Mouse (Mus musculus) B cell, adult 2 months (primary cell): ENCODE data around the gene Lhfpl2.

ENCODE experiments used
- DNase-seq, 2 experiments: peaks; one replicate each; pipeline ENCODE4 v3.0.0; 2022

Lhfpl2 gene

DNA sequence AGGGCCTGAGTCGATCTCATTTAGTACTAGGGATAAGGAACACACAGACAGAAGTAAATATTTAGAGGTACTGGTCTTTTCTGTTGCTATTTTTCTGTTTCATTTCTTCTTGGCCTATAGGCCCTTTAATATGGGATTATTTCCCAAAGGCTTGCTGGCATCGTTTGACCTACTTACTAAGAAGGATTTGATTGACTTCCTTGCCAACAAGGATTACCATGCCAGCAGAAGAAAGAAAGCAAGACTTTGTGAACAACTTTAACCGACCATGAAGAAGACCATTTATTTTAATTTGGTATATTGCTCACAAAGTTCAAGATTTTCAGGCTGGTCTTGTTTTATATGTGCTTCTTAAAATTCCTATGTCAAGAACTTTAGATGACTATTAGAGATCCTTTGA, 42.8 kb downstream of the Lhfpl2 start:
- no peak for DNase-seq

DNA sequence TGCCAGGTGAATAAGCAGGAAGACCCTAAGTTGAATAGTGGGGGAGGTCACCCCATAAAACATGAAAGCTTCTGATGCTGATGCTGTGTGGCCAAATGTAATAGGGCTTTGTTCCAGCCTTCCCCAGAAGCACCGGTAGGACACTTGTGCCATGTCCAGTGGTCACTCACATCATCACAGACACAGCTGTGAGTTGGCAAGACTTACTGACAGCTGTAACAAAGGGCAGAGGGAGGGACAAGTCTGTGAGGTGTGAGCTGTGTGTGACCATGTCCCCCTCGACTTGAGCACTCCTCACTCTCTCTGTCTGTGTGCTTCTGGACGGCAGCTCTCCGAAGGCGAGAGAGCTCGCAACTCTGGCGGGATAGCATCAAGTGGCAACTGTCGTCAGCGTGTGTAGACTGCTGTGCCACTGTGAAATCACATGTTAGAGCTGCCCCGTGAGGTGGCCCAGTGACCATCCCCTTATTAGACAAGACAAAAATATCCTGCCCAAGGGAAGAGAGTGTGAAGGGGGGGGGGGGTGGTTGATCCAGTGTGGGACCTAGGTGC, 43.5 kb downstream of the Lhfpl2 start:
- DNase-seq: no peak

DNA sequence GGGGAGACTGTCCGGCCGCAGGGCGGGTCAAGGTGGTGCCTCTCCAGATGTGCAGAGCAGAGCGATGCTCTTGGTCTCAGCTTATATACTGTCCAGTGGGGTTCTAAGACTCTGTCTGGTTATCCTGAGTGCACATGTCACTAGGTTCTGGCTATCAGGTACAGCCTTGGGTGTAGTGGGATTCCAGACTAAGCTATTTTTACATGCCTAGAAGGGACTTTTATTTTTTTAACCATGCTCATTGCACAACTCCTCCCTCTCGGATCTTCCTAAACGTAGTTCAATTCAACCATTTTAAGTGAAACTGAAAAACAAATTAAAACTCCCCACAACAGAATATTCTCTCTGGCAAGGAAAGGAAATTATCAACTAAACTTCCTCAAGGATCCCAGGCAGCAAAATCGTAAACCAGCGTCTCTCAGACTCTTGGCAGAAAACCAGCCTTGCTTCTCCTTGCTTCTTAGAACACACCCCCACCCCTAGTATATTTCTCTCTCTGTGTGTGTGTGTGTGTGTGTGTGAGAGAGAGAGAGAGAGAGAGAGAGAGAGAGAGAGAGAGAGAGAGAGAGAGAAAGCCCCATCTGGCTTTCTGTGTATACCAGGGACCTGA, 47.4 kb downstream of the Lhfpl2 start:
- no peak for DNase-seq

DNA sequence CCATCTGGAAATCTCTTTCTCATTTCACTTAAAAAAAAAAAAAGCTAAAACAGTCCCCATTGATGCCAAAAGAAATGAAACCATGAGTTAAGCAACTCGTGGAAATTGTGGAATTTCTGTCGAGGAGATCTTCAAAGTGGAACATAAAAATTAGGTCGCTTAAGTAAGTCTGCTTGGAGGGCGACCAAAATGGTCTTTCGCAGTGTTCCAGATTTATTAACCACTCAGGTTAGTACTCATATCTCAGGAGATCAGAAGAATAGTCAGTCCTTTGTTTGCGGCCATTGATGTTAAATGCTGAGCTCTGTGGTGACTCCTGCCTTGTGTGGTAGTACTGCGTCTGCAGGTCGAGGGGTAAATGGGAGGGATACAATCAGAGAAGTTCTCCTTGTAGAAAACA, 48.8 kb downstream of the Lhfpl2 start:
- no peak for DNase-seq

DNA sequence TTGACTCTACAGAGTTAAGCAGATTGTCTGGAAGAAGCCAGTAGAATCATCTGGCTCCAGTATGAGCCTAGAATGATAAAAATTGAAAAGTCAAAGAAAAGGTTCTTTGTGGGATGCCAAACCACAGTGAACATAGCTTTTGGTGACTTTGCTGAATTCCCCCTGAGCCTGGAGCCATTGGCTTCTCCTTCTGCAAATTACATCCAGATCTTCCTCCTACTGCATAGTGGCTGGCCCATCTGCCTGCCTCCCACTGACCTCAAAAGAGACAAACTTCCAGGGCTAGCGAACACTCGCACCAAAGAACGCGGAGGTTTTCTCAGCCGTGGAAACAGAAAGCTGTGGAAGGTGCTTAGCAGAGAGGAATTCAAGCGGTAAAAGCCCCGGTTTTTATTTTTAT, 49.4 kb downstream of the Lhfpl2 start:
- no peak for DNase-seq

DNA sequence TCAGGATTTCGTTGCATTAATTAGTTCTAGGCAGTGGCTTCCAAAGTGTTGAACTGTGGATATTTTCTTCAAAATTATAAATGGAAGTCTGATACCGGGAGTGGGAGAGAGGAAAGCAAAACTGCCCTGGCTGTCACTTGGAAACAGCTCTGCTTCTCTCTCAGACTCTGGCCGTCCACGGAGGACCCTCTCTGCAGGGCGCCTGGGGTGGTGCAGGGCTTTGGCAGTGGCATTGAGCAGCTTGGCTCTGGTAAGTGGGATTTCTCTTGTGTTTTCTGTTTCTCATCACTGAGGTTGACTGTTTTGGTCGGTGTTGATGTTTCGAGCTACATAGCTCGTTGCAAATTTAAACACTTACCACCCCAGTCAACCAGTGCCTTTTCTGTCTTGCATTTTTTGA, 53.0 kb downstream of the Lhfpl2 start:
- DNase-seq: no peak

DNA sequence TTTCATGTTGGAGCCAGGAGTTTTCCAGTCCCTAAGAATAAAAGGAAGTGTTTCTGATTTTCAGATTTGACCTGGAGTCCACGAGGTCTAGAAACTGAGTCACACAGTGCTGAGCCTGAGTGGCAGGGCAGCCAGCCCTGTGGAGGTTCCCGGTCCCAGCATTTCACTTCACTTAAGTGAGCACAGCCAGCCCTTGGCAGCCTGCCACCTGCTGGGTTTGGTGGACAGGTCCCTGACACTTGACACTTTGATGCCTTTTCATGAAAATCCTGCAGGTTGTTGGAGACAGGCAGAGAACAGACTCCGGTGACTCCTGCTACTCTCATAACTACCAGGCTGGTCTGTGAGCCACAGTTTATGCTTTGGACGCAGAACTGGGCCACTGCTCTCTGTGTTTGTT, 57.9 kb downstream of the Lhfpl2 start:
- no peak for DNase-seq

DNA sequence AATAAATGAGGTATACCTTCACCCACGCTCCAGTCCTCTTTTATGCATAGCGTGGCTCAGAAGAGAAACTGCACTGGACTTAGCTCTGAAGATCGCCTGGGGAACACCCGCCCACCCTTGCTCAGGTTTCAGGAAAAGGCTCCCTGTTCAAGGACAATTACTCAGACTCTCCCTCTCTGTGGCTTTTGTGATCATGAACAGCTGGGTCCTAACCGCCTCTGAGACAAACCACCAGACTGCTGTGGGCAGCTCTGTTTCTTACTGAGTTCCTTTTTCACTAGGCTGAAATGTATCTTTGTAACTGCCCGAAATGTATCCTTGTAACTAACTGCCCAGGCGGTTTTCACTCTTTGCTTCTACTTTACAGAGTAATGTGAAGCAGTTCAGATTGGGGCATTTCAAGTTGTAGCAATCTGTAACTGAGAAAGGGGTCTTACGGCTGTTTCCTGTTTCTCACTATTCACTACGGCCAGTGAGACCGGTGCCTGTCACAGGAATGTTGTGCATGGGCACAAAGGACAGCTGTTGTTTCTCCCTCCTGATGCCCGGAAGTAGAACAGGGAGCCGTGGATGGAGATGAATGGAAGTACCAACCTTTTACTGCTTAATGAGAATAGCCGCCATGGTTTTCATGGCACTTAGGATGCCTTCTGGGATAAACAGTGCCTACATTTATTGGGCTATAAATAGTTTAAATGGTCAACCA, 59.3 kb downstream of the Lhfpl2 start:
- DNase-seq: peak in 1 of 2 experiments; percentile 6

DNA sequence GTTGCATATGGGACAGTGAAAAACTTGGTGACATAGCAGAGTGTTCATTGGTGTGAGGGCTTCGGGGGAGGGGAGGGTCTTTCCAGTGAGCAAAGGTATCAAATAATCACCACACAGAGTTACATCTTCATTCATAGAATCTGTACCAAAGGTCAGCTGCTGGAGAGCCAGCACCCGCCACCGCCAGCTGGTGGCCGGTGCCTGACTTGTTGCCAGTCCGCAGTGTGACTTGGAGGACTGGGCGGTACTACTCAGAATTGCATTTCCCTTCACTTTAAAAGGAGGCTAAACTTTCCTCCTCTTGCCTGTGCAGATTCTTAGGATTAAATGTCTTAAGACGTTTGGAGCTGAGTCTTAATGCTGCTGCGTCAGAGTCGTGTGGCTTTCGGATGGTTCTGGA, 59.9 kb downstream of the Lhfpl2 start:
- DNase-seq: no peak

DNA sequence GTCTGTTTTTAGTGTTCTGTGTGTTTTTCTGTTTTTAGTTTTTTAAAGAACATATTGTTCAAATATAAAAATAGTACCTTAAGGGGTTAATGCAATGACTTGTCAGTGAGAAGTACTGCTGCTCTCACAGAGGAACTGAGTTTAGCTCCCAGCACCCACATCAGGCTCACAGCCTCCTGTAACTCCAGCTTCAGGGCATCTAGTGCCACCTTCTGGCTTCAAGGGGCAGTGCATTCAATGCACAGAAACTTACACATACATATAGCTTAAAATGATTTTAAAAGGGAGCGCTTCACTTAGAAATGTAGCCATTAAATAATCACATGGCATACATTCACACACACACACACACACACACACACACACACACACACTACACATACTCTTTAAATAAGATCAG, 60.5 kb downstream of the Lhfpl2 start:
- no peak for DNase-seq

DNA sequence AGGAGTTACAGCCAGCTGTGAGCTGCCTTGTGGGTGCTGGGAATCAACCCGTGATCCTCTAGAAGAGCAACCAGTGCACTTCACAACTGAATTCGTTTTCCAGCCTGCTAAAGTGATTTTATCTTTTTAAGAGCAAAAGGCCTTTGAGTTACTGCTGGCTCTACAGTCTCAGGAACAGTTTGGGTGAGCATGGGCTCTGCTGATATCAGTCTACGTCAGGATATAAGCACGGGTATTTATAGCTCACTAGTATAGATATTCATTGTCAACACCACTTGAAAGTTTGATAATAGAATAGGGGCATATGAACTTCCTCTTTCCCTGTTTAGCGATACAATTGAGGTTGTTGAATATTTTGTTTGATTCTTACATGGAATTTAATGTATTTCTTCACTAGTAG, 61.7 kb downstream of the Lhfpl2 start:
- DNase-seq: no peak

DNA sequence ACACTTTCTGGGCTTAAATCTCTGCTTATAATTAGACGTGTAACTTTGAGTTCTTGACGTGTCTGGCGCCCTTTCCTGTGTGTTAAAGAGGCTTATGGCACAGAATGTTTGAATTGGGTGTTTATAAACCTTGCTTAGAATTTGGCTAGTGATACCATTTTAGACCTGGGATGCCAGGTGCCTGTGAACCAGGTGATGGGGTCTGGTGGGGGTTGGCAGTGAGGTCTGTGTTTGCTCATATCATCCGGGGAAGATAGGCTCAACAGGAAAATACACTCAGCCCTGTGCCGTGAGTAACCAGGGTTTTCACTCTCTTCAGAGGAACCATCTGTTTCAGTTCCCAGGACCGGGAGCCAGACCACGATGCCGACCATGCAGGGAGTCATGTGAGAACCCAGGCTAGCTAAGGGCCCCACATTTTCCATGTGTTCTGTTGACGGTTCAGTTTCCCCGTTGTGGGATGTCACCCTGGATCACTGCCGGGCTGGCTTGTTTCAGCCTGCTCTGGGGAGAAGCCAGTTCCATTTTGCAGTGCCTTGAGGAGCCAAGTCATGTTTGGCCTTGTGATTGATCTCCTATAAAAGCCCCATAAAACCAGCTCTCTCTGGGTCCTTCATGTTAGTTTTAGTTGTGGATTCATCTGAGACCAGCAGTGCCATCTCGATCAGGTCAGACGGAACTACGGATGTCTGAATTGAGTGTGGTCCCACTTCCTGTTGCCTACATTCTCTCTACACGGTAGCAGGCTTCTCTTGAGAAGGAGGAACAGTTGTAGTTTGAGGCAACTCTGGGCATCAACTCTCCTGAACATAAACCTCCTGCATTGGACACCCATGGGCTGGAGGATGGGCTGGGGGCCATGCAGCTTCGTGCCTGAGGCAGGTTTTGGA, 65.4 kb downstream of the Lhfpl2 start:
- no peak for DNase-seq

DNA sequence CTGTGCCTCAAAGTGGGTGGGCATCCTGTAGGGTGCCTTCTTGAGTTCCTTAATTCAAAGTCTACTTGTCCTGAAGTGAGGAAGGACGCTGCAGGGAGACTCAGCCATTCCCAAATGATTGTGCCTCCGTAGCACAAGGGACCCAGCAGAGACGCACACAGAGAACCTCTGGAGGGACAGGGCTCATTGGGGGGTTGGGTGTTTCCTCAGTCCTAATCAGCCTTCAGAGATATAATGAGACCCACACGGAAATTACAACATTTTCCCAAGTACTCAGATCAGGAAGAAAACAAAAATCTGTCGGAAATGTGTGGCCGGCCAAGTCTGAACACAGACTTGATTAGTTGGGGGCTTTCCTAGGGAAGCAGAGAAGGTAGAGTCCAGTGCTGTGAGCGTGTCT, 72.8 kb downstream of the Lhfpl2 start:
- no peak for DNase-seq

DNA sequence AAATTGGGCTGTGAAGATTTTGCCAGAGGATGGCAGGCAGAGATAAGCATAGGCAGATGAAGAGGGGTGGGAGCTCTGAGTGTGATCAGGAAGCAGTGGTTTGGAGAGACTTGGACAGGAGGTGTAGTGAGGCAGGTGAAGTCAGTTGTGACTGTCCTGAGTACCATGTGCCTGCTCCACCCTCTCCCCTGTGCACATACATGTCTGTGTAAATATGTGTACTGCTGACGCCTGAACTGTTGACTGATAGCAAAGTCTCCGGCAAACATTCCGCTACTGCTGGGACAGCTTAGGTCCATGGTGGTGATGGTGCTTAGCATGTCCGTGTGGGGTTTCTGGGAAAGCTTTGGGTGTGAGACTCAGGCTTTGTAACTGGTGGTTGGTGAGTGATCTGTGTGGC, 73.5 kb downstream of the Lhfpl2 start:
- no peak for DNase-seq

DNA sequence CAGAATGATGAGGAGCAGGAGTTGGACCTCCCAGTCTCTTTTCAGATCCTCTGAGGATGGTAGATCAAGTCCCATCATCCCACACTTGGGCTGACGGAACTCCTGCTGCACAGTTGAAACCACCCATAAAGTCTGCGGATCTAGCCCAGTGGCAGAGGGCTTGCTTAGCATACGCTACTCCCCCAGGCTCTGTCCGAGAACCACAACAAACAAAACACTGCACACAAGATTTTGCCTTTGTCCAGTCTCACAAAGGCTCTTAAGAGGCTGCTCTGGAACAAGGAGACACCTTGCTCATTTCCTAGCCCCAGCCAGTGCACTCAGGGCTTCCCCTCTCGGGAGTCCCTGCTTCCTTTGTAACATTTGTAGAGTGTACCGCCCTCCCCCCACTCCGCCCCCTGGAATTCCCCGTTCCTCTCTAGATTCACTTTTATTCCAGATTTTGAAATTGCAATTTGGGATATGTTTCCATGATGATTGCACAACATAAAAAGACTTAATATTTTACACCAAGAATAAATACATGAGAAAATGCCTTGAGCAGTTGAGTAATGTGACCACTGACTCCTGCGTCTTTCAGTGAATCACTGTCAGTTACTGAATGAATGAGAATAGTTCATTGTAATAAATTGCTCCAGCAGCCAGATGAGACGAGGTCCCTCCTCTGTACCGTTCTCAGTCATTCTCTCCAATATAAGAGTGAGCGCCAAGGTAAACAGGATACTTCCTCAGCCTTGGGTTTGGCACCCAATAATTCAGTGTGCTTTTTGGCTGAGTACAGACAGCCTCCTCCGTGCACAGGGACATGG, 74.8 kb downstream of the Lhfpl2 start:
- DNase-seq: no peak

DNA sequence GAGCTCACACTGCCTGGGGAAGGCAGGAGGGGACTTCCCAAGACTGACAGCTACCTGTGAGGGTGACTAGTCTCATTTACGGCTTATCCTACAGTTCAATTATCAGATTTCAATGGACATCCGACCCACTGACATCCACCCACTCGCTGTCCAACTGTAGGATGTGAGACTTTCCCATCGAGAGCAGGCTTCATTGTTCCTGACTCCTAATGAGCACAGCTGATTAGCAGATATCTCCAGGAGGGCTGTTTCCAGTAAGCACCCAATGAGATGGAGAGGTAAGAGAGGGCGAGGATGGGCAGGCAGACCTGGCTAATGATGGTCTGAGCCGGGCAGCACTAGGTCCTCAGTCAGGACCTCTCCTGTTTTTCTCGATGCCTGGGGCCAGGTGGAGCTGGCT, 77.0 kb downstream of the Lhfpl2 start:
- no peak for DNase-seq

DNA sequence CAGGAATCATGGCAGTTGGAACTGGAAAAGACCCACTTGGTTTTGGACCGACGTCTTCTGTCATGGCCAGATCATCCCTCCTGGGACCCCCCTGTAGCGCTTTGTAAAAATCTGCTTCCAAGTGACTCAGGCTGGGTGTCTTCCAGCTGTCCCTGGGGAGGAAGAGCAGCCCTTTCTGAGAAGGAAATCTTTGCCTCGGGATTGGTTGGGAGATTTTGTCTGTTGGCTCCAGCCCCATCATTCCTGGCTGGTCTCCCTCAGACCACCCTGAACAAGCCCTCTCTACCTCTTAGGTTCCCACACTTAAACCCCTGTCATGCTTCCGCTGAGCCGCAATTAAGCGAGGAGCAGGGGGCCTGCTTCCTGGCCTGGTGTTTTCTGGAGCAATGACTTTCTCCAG, 77.6 kb downstream of the Lhfpl2 start:
- DNase-seq: no peak

DNA sequence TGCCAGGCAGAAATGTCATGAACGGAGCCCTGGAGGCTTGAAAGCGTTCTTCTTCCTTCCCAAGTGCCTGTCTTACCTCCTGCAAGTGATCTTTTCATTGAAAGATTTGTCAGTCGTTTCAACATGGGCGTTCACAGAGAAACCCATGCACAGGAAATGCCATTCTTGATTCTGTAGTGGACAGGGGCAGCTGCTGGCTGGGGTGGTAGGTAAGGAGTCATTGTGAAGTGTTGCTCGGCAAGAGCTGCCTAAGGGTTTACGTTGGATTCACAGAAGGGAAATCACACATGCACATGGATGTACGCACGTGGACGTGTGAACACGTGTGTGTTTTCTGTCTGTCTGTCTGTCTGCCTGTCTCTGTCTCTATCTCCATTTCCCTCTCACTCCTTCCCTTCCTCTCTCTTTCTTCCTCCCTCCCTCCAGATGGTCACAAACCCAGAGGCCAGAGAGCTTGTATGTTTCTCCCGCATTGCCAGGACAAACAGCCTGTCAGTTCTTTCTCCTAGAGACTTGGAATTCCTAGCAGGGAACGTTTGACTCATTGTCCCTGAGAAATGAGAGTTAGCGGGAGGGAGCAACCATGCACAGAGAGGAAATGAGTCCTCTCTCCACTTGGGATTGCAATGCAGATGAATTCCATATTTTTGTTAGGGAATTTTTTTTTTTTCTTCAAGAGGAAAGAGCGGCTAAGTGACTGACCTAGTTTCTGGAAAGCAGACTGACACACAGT, 82.3 kb downstream of the Lhfpl2 start:
- no peak for DNase-seq

DNA sequence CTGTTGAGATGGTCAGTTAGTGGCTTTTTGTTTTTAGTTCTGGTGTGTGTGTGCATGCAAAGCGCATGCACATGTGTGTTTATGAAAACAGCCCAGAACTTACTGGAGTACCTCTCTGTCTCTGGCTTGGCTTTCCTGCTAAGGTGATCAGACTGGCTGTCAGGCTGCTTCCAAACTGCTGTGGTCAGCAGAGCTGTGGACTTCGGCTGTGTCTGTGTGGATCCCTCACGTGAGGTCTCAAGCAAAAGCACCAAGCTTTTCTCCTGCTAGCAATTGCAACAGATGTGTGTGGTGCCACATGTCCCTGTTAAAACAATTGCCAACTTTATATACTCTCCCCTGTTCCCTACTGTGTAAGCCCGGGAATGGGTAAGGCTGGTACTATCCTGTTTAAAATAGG, 82.8 kb downstream of the Lhfpl2 start:
- no peak for DNase-seq

DNA sequence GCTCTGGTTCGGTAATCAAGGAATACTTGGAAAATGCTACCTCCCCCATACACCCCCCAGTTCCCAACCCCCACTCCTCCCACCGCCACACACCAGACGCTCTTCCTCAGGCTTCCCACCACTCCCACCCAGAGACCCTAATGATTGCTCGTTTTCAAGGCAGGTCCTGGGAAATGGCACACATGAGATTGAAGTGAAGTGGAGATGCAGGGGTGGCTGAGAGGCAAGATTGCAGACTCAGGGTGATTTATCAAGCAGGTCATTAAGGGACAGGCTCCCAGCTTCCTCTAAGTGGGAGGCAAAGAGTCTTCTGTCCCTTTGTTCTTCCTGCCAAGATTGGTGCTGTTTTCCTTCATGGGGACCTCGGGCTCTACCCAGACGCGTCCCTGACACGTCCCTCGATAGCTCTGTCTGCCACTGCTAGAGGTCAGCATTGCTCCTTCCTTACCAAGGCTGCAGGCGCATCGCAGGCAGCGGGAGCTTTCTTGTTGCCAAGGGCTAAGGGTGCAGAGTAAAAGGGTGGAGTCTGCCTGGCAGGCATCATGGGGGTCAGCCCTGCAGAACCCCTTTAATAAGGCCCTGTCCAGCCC, 85.6 kb downstream of the Lhfpl2 start:
- DNase-seq: no peak

DNA sequence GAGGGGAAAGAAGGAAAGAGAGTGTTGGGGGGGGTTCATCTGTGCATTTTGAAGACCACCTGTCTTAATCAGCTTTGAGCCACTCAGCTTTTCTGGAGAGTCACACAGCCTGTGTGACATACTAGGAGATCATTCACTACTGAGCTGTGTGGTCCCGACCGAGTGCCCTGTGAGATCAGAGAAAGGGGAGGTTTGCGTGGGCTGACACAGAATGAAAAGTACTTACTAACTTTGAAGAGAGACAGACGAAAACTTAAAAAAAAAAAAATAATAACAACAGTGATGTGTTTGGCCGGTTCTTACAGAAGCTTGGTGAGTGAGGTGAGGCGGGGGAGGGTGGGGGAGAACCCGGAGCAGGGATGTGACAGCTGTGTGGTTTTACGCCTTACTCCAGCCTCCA, 86.9 kb downstream of the Lhfpl2 start:
- DNase-seq: no peak

DNA sequence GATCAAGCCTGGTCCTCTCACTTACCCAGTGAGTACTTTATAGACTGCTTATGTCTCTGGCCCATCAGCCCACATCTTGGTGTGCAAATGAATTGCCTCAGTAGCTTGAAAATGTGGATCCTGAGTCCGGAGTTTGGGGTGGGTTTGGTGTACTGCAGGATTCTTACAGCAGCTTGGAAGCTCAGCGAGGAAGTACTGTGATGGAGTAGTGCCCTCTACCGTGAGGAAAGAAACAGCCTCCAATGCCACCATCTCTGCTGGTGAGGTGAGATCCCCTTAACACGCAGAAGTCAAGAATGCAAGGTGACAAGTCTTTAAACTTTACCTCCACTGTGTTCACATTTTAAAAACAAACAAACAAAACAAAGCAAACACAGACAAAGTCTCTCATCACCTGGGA, 89.7 kb downstream of the Lhfpl2 start:
- no peak for DNase-seq
